Mouse (Mus musculus) C2C12 (cell line): Measurements from ENCODE around the gene Spon1.

Experiments used
- CTCF ChIP-seq: IDR thresholded peaks from one replicate; pipeline ENCODE4 v1.5.1; 2011; ENCODE audit not compliant: control insufficient read depth, insufficient read depth, insufficient read length
- MAX ChIP-seq: IDR thresholded peaks from one replicate; pipeline ENCODE4 v1.6.1; 2011; ENCODE audit warnings: mild to moderate bottlenecking, control low read depth
- MYOD1 ChIP-seq: IDR thresholded peaks from one replicate; pipeline ENCODE4 v1.6.1; 2011; ENCODE audit warnings: low read depth; ENCODE audit not compliant: control insufficient read depth, insufficient read length
- USF1 ChIP-seq: IDR thresholded peaks from one replicate; pipeline ENCODE4 v1.6.1; 2011; ENCODE audit warnings: low read depth, mild to moderate bottlenecking, control low read depth, moderate library complexity

DNA sequence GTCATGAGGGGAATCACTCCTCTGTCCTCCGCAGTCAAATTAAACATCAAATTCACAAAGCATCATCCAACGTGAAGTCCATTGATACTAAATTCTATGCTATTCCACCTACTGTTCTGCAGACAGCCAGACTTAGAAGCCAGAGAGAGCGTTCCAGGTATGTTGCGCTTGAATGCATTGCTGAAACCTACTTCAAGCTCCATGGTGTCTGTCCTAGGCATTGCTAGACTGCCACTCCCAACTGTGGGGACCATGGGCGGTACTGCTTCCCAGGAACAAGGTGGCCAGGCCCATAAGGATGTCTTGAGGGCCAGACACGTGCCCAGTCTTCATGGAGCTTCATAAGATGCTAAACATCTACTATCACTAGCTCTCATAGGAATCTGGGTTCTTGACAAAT, 125.7 kb downstream of the Spon1 start:
- no peak for TF ChIP-seq CTCF
- no peak for TF ChIP-seq USF1
- TF ChIP-seq MAX = no peak
- no peak for TF ChIP-seq MYOD1
